Mouse (Mus musculus) stomach, embryonic 15.5 days (tissue): ENCODE results near the gene Gcn1l1. TPM values are rescaled to one million over a fixed set of nuclear protein-coding genes. Genes with fewer than 3 reads are reported as not detected.
"Not testable (repeated sequence)": the region's sequence is repeated elsewhere in the genome, so short reads cannot be mapped to it uniquely, and the experiment has no call there.

Experiments
- ATAC-seq: fragments of 200-750 bp; cut with Nextera tagmentation; 2 replicates; pipeline ENCODE4 v1.8.0; 2017; ENCODE audit warnings: low read depth, moderate number of reproducible peaks, moderate TSS enrichment; ENCODE audit not compliant: insufficient read depth, low FRiP score
- H3K27ac ChIP-seq: fragments of 300-500 bp; sonication (generic); 2 replicates; pipeline ENCODE4 v1.5.1; 2015; ENCODE audit warnings: mild to moderate bottlenecking, inconsistent platforms
- H3K27me3 ChIP-seq: fragments of 300-500 bp; sonication (generic); replicated peaks from 2 replicates; pipeline ENCODE4 v1.6.1; 2015; ENCODE audit warnings: inconsistent platforms
- H3K36me3 ChIP-seq: fragments of 300-500 bp; sonication (generic); 2 replicates; pipeline ENCODE4 v1.6.1; 2015; ENCODE audit warnings: inconsistent platforms
- H3K4me1 ChIP-seq: fragments of 300-500 bp; sonication (generic); 2 replicates; pipeline ENCODE4 v1.6.1; 2015; ENCODE audit warnings: inconsistent platforms
- H3K4me2 ChIP-seq: fragments of 300-500 bp; sonication (generic); 2 replicates; pipeline ENCODE4 v1.6.1; 2015; ENCODE audit warnings: mild to moderate bottlenecking, inconsistent platforms
- H3K4me3 ChIP-seq: fragments of 300-500 bp; sonication (generic); replicated peaks from 2 replicates; pipeline ENCODE4 v1.5.1; 2015; ENCODE audit warnings: inconsistent platforms
- H3K9ac ChIP-seq: fragments of 300-500 bp; sonication (generic); 2 replicates; pipeline ENCODE4 v1.6.1; 2015; ENCODE audit warnings: inconsistent platforms
- H3K9me3 ChIP-seq: fragments of 300-500 bp; sonication (generic); 2 replicates; pipeline ENCODE4 v1.6.1; 2016; ENCODE audit warnings: inconsistent platforms
- WGBS: fragments of 180-500 bp; shearing (Covaris S2); methylation state at CpG from one replicate; pipeline ENCODE4 v1.1.7; 2015; 5-methylcytosine and 5-hydroxymethylcytosine counted together
- polyA plus RNA-seq: library from polyadenylated mRNA; unstranded; fragments of >200 nt; fragmentation: Nextera tagmentation; extraction: Ambion mirVana; gene quantifications from 2 replicates; pipeline ENCODE4 v1.2.1, GENCODE M21; 2015

The Gcn1l1 gene
- polyA plus RNA-seq, 1 experiment from 2014 or later, result 34.9 TPM

DNA sequence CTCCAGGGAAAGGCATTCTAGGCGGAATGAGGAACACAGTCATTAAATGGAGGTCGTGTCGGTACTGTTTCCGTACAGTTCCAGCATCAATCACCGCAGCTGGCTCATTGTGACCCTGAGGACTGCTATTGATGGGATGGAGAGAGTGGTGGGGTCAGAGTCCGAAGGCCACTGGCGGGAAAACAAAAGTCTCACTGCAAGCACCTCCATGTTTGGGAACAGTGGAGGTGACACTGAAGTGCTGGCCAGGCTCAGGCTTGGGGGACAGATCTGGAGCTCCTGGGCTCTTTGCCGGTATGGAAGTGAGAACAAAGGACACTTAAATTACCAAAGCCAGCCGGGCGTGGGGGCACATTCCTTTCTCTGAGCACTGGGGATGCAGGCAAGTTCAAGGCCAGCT, 3.6 kb downstream of the Gcn1l1 start:
- peak overlapping the region; percentile 38; the same call in 1 of the 2 replicates for H3K27ac ChIP-seq
- H3K36me3 ChIP-seq, result peaks cover 14% of the 10 kb centered on the region; the same call in 1 of the 2 replicates
- no peaks in the 10 kb centered on the region for H3K9me3 ChIP-seq
- H3K4me3 ChIP-seq, result no peak overlapping the region
- no peak overlapping the region for H3K9ac ChIP-seq
- no peaks in the 10 kb centered on the region for H3K27me3 ChIP-seq
- no peak for ATAC-seq
- 47% methylated on average over 10 of the region's 10 CpGs for WGBS
- peaks cover 26% of the 10 kb centered on the region for H3K4me1 ChIP-seq
- H3K4me2 ChIP-seq, result no peak overlapping the region

DNA sequence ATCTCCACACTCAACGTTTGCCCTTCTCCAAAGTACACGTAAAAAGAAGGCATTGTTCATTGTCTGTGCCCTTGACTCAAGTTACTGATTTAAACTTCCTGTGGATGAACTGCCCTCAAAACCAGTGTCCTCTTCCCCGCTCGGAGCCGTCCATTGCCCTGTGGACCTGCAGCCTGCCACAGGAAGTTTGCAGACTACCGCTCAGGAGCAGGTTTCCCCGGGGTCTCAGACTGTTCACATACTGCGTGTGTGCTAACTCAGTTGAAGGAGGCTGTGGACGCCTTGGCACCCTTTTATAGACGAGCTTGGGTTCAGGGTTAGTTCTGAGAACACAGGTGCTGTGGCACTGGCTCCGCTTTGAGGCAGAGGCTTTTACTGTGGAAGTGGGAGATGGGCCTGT, 4.3 kb downstream of the Gcn1l1 start:
- ATAC-seq, result no peak
- H3K4me2 ChIP-seq, result no peak overlapping the region
- H3K36me3 ChIP-seq, result peaks cover 15% of the 10 kb centered on the region; the same call in 1 of the 2 replicates
- no peaks in the 10 kb centered on the region for H3K9me3 ChIP-seq
- 67% methylated on average over 11 of the region's 11 CpGs for WGBS
- no peak overlapping the region for H3K4me3 ChIP-seq
- H3K4me1 ChIP-seq, result peaks cover 23% of the 10 kb centered on the region
- H3K27ac ChIP-seq, result peak overlapping the region; percentile 19; the same call in 1 of the 2 replicates
- no peak overlapping the region for H3K9ac ChIP-seq
- no peaks in the 10 kb centered on the region for H3K27me3 ChIP-seq

DNA sequence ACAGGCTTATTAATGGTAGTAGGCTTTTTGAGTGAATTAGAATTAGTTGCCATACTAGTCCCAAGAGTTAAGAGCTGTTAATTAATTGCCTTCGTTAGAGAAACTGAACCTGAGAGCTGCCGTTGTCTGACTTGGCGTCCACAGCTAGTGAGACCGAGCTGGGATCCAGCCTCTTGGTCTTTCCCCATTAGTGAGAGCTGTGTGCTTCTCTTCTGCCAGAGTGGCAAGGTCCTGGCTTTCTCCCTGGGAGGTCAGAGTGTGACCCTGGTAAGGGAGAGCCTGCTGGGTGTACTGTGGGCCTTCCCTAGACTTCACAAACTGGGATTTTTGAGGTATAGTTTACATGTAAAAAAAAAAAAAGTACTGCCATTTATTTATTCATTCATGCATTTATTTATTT, 4.7 kb downstream of the Gcn1l1 start:
- WGBS, result 77% methylated on average over 4 of the region's 4 CpGs
- Histone ChIP-seq H3K4me3 (no peak overlapping the region), H3K9me3 (no peaks in the 10 kb centered on the region), H3K36me3 (peaks cover 19% of the 10 kb centered on the region; the same call in 1 of the 2 replicates), H3K4me1 (peaks cover 21% of the 10 kb centered on the region), H3K9ac (no peak overlapping the region), H3K4me2 (no peak overlapping the region), H3K27ac (peak overlapping the region; percentile 19; the same call in 1 of the 2 replicates), H3K27me3 (no peaks in the 10 kb centered on the region)
- ATAC-seq, result no peak

DNA sequence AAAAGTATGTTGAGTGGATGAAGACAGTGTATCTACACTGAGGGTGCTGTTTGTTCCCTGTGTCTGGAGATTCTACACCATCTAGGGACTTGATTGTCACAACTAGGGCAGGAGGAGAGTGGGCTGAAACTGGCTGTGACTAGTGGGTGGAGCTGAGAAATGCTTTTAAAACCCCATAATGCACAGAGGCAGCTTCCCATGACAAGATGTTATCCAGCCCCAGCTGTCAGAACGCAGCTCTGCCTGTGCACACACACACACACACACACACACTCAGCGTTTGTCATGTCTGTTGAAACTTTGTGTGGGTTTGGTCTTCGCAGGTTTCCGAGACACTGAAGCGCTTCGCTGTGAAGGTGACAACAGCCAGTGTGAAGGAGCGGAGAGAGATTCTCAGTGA, 6.0 kb downstream of the Gcn1l1 start:
- H3K9ac ChIP-seq, result no peak overlapping the region
- no peak for ATAC-seq
- peaks cover 30% of the 10 kb centered on the region for H3K36me3 ChIP-seq
- H3K4me1 ChIP-seq, result peaks cover 13% of the 10 kb centered on the region
- H3K27ac ChIP-seq, result no peak overlapping the region
- WGBS, result 90% methylated on average over 7 of the region's 7 CpGs
- H3K27me3 ChIP-seq, result no peaks in the 10 kb centered on the region
- no peaks in the 10 kb centered on the region for H3K9me3 ChIP-seq
- no peak overlapping the region for H3K4me2 ChIP-seq
- H3K4me3 ChIP-seq, result no peak overlapping the region

DNA sequence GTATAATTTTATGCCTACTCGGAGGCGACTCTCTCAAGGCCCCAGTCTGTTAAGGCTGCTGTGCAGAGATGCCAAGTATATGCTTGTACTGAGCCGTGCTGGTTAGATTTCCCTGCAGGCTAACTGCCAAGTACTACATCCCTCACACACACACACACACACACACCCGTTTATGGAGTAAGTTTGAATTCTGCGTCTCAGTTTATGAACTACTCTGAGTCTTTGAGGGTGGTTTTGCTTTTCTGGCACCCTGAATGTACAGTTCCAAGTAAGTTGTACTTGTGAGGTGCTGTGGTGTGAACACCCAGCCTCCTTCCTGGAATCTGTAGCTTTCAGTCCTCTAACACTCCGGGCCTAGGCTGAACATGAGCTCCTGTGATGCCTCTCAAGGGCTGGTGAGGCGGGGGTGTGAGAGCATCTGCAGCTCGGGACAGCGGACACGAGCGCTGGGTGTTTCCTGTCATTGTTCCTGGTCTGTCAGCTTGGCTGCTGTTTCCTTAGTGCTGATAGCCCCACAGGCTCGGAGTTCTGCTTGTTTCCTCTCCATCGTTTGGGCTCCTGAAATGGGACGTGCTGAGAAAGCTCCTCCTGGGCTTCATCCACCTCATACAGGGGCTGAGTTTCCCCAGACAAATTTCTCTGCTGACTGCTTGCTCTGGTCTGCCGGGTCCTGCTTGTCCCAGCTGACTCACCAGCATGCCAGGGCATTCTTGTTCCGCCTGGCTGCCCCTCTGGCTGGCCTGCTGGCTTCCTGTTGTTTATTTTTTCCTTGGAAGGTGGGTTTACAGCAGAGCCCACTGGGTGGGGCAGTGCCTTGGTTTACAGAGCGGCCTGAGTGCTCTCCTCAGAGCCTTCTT, 7.9 kb downstream of the Gcn1l1 start:
- H3K27me3 ChIP-seq, result no peaks in the 10 kb centered on the region
- H3K4me2 ChIP-seq, result no peak overlapping the region
- H3K4me1 ChIP-seq, result peaks cover 7% of the 10 kb centered on the region
- H3K9me3 ChIP-seq, result no peaks in the 10 kb centered on the region
- H3K27ac ChIP-seq, result peak overlapping the region; percentile 46
- H3K4me3 ChIP-seq, result no peak overlapping the region
- H3K9ac ChIP-seq, result no peak overlapping the region
- WGBS, result 56% methylated on average over 17 of the region's 17 CpGs
- no peak; the same call in 1 of the 2 replicates for ATAC-seq
- H3K36me3 ChIP-seq, result peaks cover 43% of the 10 kb centered on the region

DNA sequence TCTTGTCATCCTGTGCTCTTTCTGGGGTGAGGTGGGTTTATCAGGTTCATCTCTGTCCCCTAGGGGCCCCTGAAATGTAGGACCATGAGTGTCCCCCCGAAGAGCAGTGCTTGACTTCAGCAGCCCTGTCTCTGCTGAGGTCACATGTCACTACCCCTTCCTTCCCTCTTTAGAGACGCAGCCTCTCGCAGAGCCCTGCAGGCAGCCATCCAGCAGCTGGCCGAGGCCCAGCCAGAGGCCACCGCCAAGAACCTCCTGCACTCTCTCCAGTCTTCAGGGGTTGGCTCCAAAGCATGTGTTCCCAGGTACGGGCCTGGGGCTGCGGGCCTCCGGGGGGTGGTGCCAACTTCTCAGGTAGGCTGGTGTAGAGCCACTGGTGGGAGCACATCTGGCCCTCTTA, 9.9 kb downstream of the Gcn1l1 start:
- Histone ChIP-seq H3K27me3 (no peaks in the 10 kb centered on the region), H3K36me3 (peaks cover 62% of the 10 kb centered on the region), H3K4me2 (no peak overlapping the region), H3K27ac (no peak overlapping the region), H3K9ac (no peak overlapping the region), H3K4me1 (no peaks in the 10 kb centered on the region; the same call in 1 of the 2 replicates), H3K9me3 (no peaks in the 10 kb centered on the region), H3K4me3 (no peak overlapping the region)
- 85% methylated on average over 8 of the region's 8 CpGs for WGBS
- ATAC-seq, result no peak

DNA sequence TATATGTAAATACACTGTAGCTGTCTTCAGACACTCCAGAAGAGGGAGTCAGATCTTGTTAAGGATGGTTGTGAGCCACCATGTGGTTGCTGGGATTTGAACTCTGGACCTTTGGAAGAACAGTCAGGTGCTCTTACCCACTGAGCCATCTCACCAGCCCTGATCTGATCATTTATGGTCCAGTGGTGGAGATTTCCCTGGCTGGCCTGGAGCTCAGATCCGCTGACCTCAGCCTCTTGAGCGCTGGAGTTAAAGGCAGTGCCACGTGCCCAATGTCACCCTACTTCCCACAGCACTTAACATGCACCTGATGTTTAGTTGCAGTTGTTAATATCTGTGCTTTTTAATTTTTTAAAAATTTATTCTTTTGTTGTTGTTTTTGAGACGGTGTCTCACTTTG, 12.6 kb downstream of the Gcn1l1 start:
- H3K9me3 ChIP-seq, H3K27me3 ChIP-seq, H3K4me1 ChIP-seq, H3K4me3 ChIP-seq, ATAC-seq, H3K4me2 ChIP-seq, H3K9ac ChIP-seq, H3K27ac ChIP-seq: not testable (repeated sequence)
- H3K36me3 ChIP-seq, result peaks cover 83% of the 10 kb centered on the region
- 94% methylated on average over 4 of the region's 4 CpGs for WGBS

DNA sequence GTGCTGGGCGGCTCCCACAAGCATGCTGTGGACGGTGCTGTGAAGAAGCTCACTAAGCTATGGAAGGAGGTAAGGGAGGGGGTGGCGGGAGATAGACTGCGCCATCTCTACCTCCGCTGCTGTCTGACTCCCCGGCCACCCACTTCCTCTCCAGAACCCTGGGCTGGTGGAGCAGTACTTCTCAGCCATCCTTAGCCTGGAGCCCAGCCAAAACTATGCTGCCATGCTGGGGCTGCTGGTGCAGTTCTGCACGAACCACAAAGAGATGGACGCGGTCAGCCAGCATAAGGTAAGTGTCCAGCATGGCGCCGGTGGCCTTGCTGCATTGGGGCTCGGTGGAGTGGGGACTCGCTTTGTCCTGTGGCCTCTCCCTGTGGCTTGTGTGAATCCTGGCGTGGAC, 13.9 kb downstream of the Gcn1l1 start:
- H3K9me3 ChIP-seq, result no peaks in the 10 kb centered on the region
- H3K4me2 ChIP-seq, result no peak overlapping the region
- no peaks in the 10 kb centered on the region for H3K4me1 ChIP-seq
- H3K4me3 ChIP-seq, result no peak overlapping the region
- WGBS, result 92% methylated on average over 14 of the region's 14 CpGs
- no peaks in the 10 kb centered on the region for H3K27me3 ChIP-seq
- no peak overlapping the region for H3K9ac ChIP-seq
- peaks cover 90% of the 10 kb centered on the region for H3K36me3 ChIP-seq
- H3K27ac ChIP-seq, result no peak overlapping the region
- ATAC-seq, result no peak

DNA sequence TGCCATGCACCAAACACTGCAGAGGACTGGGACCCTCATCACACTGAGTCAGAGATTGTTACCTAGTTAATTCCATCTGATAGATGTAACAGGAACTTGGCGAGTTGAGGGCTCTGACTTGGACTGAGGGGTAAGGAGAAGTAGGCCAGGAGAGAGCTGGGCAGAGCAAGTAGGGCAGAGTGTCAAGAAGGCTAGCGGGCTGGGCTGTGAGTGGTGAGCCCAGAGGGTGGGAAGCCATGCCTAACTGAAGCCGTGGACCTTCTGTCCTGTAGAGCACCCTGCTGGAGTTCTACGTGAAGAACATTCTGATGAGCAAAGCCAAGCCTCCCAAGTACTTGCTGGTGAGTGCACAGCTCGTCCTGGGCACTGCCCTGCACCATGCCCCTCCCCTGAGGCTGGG, 14.3 kb downstream of the Gcn1l1 start:
- no peak overlapping the region for H3K27ac ChIP-seq

DNA sequence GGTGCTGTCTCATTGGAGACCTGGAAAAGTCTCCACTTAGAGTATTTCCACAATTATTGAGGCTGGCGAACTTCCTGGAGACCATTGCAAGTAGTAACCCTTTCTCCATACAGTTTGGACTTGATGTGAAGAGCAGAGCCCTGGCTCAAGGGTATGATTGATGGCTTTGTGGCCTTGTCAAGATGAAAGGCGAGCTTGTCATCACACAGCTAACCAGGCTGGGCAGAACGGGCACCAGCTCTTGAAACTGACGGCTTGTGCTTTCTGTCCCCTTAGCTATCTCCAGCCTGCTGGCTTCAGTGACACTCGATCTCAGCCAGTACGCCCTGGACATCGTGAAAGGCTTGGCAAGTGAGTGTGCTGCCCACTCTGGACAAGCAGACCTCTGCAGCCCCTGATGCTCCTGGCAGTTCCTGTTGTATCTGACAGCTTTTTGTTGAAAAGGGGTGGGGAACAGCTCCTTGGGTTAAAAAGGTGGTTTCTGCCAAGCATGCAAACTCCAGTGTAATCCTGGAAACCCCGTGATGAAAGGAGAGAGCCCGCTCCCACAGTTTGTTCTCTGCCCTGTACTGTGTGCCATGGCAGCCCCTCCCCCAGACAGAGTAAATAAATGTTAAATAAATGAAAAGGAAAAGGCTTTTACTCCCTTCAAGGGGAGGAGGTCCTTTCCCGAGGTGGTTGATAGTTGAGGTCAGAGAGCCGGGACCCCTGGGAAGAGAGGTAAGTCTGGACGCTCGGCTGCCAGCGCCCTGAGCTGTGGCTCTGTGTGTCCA, 15.4 kb downstream of the Gcn1l1 start:
- no peak overlapping the region for H3K27ac ChIP-seq
- H3K27me3 ChIP-seq, result no peaks in the 10 kb centered on the region
- H3K9me3 ChIP-seq, result no peaks in the 10 kb centered on the region
- H3K9ac ChIP-seq, result no peak overlapping the region
- H3K4me3 ChIP-seq, result no peak overlapping the region
- H3K4me1 ChIP-seq, result no peaks in the 10 kb centered on the region
- H3K4me2 ChIP-seq, result no peak overlapping the region
- 72% methylated on average over 14 of the region's 14 CpGs for WGBS
- H3K36me3 ChIP-seq, result peaks cover 89% of the 10 kb centered on the region
- peak; percentile 54; the same call in 1 of the 2 replicates for ATAC-seq

More for the DNA sequence above, 14.3 kb downstream of the Gcn1l1 start:
- Histone ChIP-seq H3K36me3 (peaks cover 90% of the 10 kb centered on the region), H3K9ac (no peak overlapping the region), H3K4me3 (no peak overlapping the region), H3K4me2 (no peak overlapping the region), H3K4me1 (no peaks in the 10 kb centered on the region), H3K9me3 (no peaks in the 10 kb centered on the region), H3K27me3 (no peaks in the 10 kb centered on the region)
- no peak for ATAC-seq
- WGBS, result 85% methylated on average over 5 of the region's 5 CpGs

DNA sequence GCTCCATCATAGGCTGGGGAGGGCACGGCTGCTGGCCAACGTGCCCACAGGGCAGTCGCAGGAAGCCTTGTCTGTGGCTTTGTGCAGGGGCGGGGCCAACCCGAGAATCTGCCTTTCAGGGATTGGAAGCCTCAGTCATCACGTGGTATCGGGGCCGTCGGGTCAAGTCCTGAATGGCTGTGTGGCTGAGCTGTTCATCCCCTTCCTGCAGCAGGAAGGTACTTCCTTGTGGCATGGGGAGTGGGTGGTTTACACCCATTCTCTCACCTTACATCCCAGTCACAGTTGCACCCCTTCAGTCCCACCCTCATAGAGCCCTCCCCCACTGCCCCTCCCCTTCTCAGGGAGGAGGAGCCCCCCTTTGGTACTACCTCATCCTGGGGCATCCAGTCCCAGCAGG, 16.6 kb downstream of the Gcn1l1 start:
- H3K9ac ChIP-seq, result no peak overlapping the region
- no peak for ATAC-seq
- H3K4me3 ChIP-seq, result no peak overlapping the region
- H3K4me1 ChIP-seq, result no peaks in the 10 kb centered on the region
- H3K27me3 ChIP-seq, result no peaks in the 10 kb centered on the region
- peaks cover 84% of the 10 kb centered on the region for H3K36me3 ChIP-seq
- H3K4me2 ChIP-seq, result no peak overlapping the region
- WGBS, result 97% methylated on average over 9 of the region's 9 CpGs
- no peaks in the 10 kb centered on the region for H3K9me3 ChIP-seq
- H3K27ac ChIP-seq, result no peak overlapping the region

DNA sequence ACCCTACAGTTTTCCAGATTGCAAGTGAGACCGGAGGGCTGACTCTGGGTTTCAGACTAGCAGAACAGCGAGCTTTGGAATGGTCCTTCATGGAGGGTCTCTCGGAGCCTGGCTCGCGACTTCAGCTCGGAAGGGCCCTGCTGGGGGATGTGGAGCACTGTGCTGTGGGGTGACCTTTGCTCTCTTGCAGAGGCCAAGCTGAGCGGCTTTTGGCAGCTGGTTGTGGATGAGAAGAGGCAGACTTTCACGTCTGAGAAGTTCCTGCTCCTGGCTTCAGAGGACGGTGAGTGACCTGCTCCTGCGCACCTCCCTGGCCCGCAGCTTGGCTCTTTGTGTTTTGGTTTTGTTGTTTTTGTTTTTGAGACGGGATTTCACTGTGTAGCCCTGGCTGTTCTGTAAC, 20.6 kb downstream of the Gcn1l1 start:
- no peak overlapping the region for H3K4me3 ChIP-seq
- no peaks in the 10 kb centered on the region for H3K4me1 ChIP-seq
- ATAC-seq, result no peak
- H3K9ac ChIP-seq, result no peak overlapping the region
- H3K4me2 ChIP-seq, result no peak overlapping the region
- 85% methylated on average over 12 of the region's 12 CpGs for WGBS
- H3K27me3 ChIP-seq, result no peaks in the 10 kb centered on the region
- H3K27ac ChIP-seq, result no peak overlapping the region
- peaks cover 84% of the 10 kb centered on the region for H3K36me3 ChIP-seq
- no peaks in the 10 kb centered on the region for H3K9me3 ChIP-seq
